Mouse (Mus musculus): Measurements from ENCODE around the gene Axdnd1. TPM values are rescaled to one million over a fixed set of nuclear protein-coding genes. Genes with fewer than 3 reads are reported as not detected.
"Not testable (repeated sequence)": the region's sequence is repeated elsewhere in the genome, so short reads cannot be mapped to it uniquely, and the experiment has no call there.

The Axdnd1 gene
- total RNA-seq, 2 experiments from 2014 or later = not detected

- ATAC-seq (replicated peaks; ENCODE audit: low FRiP score, poor library complexity, severe bottlenecking) = no peak
Measured at GRCm38 (mm10) chr1:156350441-156350840, 70.5 kb downstream of the Axdnd1 start.

GRCm38 (mm10) chr1:156349031-156349430 lies 71.9 kb downstream of the Axdnd1 start:
- no peak for ATAC-seq (replicated peaks; ENCODE audit: low FRiP score, poor library complexity, severe bottlenecking)

GRCm38 (mm10) chr1:156345633-156346032 lies 75.3 kb downstream of the Axdnd1 start:
- no peak for ATAC-seq (replicated peaks; ENCODE audit: low FRiP score, poor library complexity, severe bottlenecking)

- ATAC-seq (replicated peaks; ENCODE audit: low FRiP score, poor library complexity, severe bottlenecking) = no peak
Measured at GRCm38 (mm10) chr1:156344433-156344832, 76.5 kb downstream of the Axdnd1 start.

GRCm38 (mm10) chr1:156340847-156341246 lies 80.1 kb downstream of the Axdnd1 start:
- no peak for ATAC-seq (replicated peaks; ENCODE audit: low FRiP score, poor library complexity, severe bottlenecking)

GRCm38 (mm10) chr1:156323126-156323525 lies 97.8 kb downstream of the Axdnd1 start:
- no peak; the same call in 1 of the 2 replicates for ATAC-seq (replicated peaks; ENCODE audit: low FRiP score, poor library complexity, severe bottlenecking)

GRCm38 (mm10) chr1:156310630-156311029 lies 110.3 kb downstream of the Axdnd1 start, which contains the start of gene Nphs2:
TSS of gene Nphs2 (plus strand) at chr1:156310727.
- no peak for ATAC-seq (replicated peaks; ENCODE audit: low FRiP score, poor library complexity, severe bottlenecking)

GRCm38 (mm10) chr1:156308595-156308994 lies 112.4 kb downstream of the Axdnd1 start:
- no peak for ATAC-seq (replicated peaks; ENCODE audit: low FRiP score, poor library complexity, severe bottlenecking)

- ATAC-seq (replicated peaks; ENCODE audit: low FRiP score, poor library complexity, severe bottlenecking) = no peak
Measured at GRCm38 (mm10) chr1:156302911-156303749, 117.8 kb downstream of the Axdnd1 start, which contains the start of gene Tdrd5. TSS of gene Tdrd5 (minus strand) at chr1:156303664.

GRCm38 (mm10) chr1:156290016-156290415 lies 130.9 kb downstream of the Axdnd1 start:
- no peak for ATAC-seq (replicated peaks; ENCODE audit: low FRiP score, poor library complexity, severe bottlenecking)

- not testable (repeated sequence) for ATAC-seq (replicated peaks; ENCODE audit: low FRiP score, poor library complexity, severe bottlenecking)
Measured at GRCm38 (mm10) chr1:156289222-156289587, 131.8 kb downstream of the Axdnd1 start.

GRCm38 (mm10) chr1:156288556-156289221 lies 132.3 kb downstream of the Axdnd1 start:
- no peak for ATAC-seq (replicated peaks; ENCODE audit: low FRiP score, poor library complexity, severe bottlenecking)

GRCm38 (mm10) chr1:156285541-156285896 lies 135.4 kb downstream of the Axdnd1 start:
- no peak for ATAC-seq (replicated peaks; ENCODE audit: low FRiP score, poor library complexity, severe bottlenecking)

- no peak for ATAC-seq (replicated peaks; ENCODE audit: low FRiP score, poor library complexity, severe bottlenecking)
Measured at GRCm38 (mm10) chr1:156284851-156285540, 136.0 kb downstream of the Axdnd1 start.

GRCm38 (mm10) chr1:156284207-156284606 lies 136.8 kb downstream of the Axdnd1 start:
- ATAC-seq (replicated peaks; ENCODE audit: low FRiP score, poor library complexity, severe bottlenecking) = no peak

- no peak for ATAC-seq (replicated peaks; ENCODE audit: low FRiP score, poor library complexity, severe bottlenecking)
Measured at GRCm38 (mm10) chr1:156280131-156280530, 140.8 kb downstream of the Axdnd1 start.

GRCm38 (mm10) chr1:156273647-156274046 lies 147.3 kb downstream of the Axdnd1 start:
- ATAC-seq (replicated peaks; ENCODE audit: low FRiP score, poor library complexity, severe bottlenecking) = no peak
